Comparison of ENCODE assay signal across 16 mouse cellular contexts in genomic region chr5:132436473-132436872, GRCm38 (mm10).
"Had no signal": no experiment of that assay in that cellular context is flagged by ENCODE, and none has a peak within 500 bp of the region (broad histone marks: within the 10 kb centered on the region; RNA-seq: fewer than 3 reads in every experiment).

No protein-coding gene starts in this region.

- H3K36me3 ChIP-seq: lung, embryonic 15.5 days; midbrain, embryonic 10.5 days; midbrain, embryonic 13.5 days; neural tube, embryonic 13.5 days; neural tube, embryonic 15.5 days; stomach, embryonic 15.5 days had no signal

- H3K9ac ChIP-seq: liver, embryonic 14.5 days; lung, embryonic 15.5 days; midbrain, embryonic 13.5 days; neural tube, embryonic 13.5 days; neural tube, embryonic 15.5 days; stomach, embryonic 15.5 days had no signal

- ATAC-seq: midbrain, embryonic 13.5 days; midbrain, embryonic 16.5 days had no signal

- H3K9me3 ChIP-seq: lung, embryonic 15.5 days; midbrain, embryonic 10.5 days; midbrain, embryonic 13.5 days; neural tube, embryonic 13.5 days; neural tube, embryonic 15.5 days; stomach, embryonic 15.5 days had no signal

- H3K4me2 ChIP-seq: lung, embryonic 15.5 days; midbrain, embryonic 13.5 days; neural tube, embryonic 13.5 days; neural tube, embryonic 15.5 days; stomach, embryonic 15.5 days had no signal

- DNase-seq: retina, postnatal 1 day; right cerebral cortex, adult 18-20 months; right cerebral cortex, postnatal 25 days; thymus, adult 2 months; thymus, postnatal 25 days; thymus, postnatal 4 days had no signal

- H3K27me3 ChIP-seq: lung, embryonic 15.5 days; midbrain, embryonic 13.5 days; neural tube, embryonic 13.5 days; neural tube, embryonic 15.5 days; stomach, embryonic 15.5 days had no signal

- H3K27ac ChIP-seq: liver, embryonic 14.5 days; lung, embryonic 15.5 days; midbrain, embryonic 10.5 days; midbrain, embryonic 13.5 days; neural tube, embryonic 13.5 days; neural tube, embryonic 15.5 days; stomach, embryonic 15.5 days; stomach, postnatal 0 days had no signal

- H3K4me3 ChIP-seq: lung, embryonic 15.5 days; midbrain, embryonic 10.5 days; midbrain, embryonic 13.5 days; myocyte; neural tube, embryonic 13.5 days; neural tube, embryonic 15.5 days; stomach, embryonic 15.5 days had no signal
